Mouse (Mus musculus): ENCODE results near the gene AL607142.1. TPM values are rescaled to one million over a fixed set of nuclear protein-coding genes. Genes with fewer than 3 reads are reported as not detected.
A peak's percentile ranks its signal among the peaks of the same experiment; 100 is the strongest.

Gene AL607142.1
- polyA plus RNA-seq, 1 experiment from 2014 or later: not detected

GRCm38 (mm10) chr4:120069582-120069980 is 4.8 kb downstream of the AL607142.1 start:
- Histone ChIP-seq H3K4me2 (no peak overlapping the region), H3K27ac (peak overlapping the region; percentile 80), H3K4me3 (no peak overlapping the region), H3K4me1 (replicated peaks) (peaks cover 25% of the 10 kb centered on the region), H3K9me3 (replicated peaks) (no peaks in the 10 kb centered on the region), H3K36me3 (no peaks in the 10 kb centered on the region), H3K9ac (no peak overlapping the region), H3K27me3 (no peaks in the 10 kb centered on the region)
- ATAC-seq (replicated peaks; ENCODE audit: insufficient number of reproducible peaks, insufficient read depth, low FRiP score, low read depth): no peak
- WGBS: 61% methylated on average over 3 of the region's 3 CpGs

DNA sequence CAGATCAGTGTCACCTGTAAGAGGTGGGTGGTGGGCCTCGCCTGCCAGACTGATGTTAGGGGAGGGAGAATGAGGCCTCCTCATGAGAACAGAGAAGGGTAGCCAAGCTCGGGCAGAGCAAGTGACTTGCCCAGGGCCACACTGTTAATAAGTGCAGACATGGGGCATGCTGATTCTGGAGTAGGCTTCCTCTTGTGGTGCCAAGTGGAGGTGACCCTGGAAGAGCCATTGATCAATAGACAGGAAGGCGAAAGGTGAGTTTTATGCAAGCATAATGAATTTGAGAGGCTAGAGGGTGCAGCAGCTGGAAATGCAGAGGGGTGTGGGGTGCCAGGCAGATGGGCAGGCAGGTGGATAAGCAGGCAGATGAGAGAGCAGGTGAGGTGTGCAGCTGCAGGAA is 6.6 kb downstream of the AL607142.1 start:
- Histone ChIP-seq H3K9me3 (replicated peaks) (no peaks in the 10 kb centered on the region), H3K9ac (no peak overlapping the region), H3K4me1 (replicated peaks) (peaks cover 35% of the 10 kb centered on the region), H3K36me3 (no peaks in the 10 kb centered on the region), H3K4me3 (no peak overlapping the region), H3K27me3 (no peaks in the 10 kb centered on the region), H3K4me2 (no peak overlapping the region), H3K27ac (no peak overlapping the region)
- 70% methylated on average over 3 of the region's 3 CpGs for WGBS
- ATAC-seq (replicated peaks; ENCODE audit: insufficient number of reproducible peaks, insufficient read depth, low FRiP score, low read depth): no peak

DNA sequence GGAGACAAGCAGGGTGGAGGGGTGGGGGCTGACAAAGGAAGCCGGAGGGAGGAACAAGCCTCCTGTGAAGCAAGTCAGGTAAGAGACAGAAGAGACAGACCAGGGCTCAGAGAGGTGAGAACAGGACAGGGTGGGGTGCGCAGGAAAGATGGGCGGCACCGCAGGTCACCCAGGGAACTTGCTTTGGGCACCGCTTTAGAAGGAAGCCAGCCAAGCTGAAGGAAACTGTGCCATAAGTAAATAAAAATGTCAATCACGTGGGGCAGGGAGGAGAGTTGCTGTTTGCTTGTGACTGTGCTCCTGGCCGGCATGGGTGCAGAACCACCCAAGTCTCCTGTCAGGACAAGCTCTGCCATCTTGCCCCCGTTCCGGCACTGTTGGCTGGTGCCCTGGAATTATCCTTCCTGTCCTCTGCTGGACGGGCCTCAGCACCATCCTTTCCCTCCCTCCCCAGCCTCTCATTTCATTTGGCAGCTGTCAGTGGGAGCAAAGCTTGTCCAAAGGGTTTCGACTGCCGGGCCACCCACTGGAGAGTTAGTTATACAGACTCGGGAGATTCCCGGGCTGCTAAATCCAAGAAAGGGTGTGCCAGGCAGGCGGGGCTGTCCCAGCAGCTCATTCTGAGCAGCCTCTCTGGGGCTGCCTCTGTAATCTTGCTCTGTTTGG is 7.2 kb downstream of the AL607142.1 start:
- Histone ChIP-seq H3K36me3 (no peaks in the 10 kb centered on the region), H3K4me3 (no peak overlapping the region), H3K27me3 (no peaks in the 10 kb centered on the region), H3K4me1 (replicated peaks) (peaks cover 35% of the 10 kb centered on the region), H3K4me2 (no peak overlapping the region), H3K9ac (no peak overlapping the region), H3K27ac (no peak overlapping the region), H3K9me3 (replicated peaks) (no peaks in the 10 kb centered on the region)
- no peak for ATAC-seq (replicated peaks; ENCODE audit: insufficient number of reproducible peaks, insufficient read depth, low FRiP score, low read depth)
- WGBS: 66% methylated on average over 15 of the region's 15 CpGs

DNA sequence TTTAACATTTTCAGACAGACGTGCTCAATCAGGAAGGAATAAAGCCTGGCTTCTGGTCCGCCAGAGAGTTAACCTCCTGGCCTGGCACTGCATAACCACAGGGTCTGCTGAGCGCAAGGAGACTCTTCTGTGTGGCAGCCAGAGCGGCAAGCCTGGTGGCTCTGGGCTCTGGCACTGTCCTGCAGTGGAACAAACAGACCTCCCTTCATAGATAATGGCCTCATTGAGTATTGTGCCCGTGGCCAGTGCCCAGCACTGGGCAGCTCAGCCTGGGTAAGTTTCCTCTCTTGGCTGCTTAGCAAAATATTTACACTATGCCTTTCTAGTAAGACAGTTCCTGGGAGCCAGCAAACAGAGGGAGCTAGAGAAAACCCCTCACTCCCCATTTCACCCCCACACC is 9.3 kb downstream of the AL607142.1 start:
- Histone ChIP-seq H3K9me3 (replicated peaks) (no peaks in the 10 kb centered on the region), H3K36me3 (no peaks in the 10 kb centered on the region), H3K4me3 (no peak overlapping the region), H3K9ac (no peak overlapping the region), H3K4me1 (replicated peaks) (peaks cover 32% of the 10 kb centered on the region), H3K4me2 (no peak overlapping the region), H3K27ac (no peak overlapping the region; the same call in 1 of the 2 replicates), H3K27me3 (no peaks in the 10 kb centered on the region)
- ATAC-seq (replicated peaks; ENCODE audit: insufficient number of reproducible peaks, insufficient read depth, low FRiP score, low read depth): no peak
- WGBS: 69% methylated on average over 5 of the region's 5 CpGs

DNA sequence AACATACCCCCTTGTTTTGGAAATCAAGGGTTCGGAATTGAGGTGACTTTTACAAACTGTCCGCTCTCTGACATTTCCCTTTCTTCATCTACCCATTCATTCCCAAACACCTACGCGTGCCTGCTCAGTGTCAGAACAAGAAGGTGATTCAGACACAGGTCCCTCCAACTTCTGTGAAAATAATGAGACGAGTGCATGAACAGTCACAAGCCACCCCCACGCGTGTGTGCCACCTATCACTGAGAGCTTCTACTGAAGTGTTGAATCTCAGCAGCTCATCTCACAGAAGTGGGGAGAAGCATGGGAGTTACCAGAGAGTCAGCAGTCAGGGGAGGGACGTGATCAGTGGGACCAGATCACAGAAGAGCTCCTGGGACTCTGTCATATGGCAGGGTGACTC is 12.5 kb downstream of the AL607142.1 start:
- no peak overlapping the region for H3K4me3 ChIP-seq
- H3K27me3 ChIP-seq: no peaks in the 10 kb centered on the region
- H3K4me2 ChIP-seq: no peak overlapping the region
- H3K4me1 ChIP-seq (replicated peaks): peaks cover 15% of the 10 kb centered on the region
- ATAC-seq (replicated peaks; ENCODE audit: insufficient number of reproducible peaks, insufficient read depth, low FRiP score, low read depth): no peak
- H3K27ac ChIP-seq: no peak overlapping the region
- WGBS: 83% methylated on average over 8 of the region's 8 CpGs
- H3K36me3 ChIP-seq: no peaks in the 10 kb centered on the region
- H3K9ac ChIP-seq: no peak overlapping the region
- no peaks in the 10 kb centered on the region for H3K9me3 ChIP-seq (replicated peaks)

DNA sequence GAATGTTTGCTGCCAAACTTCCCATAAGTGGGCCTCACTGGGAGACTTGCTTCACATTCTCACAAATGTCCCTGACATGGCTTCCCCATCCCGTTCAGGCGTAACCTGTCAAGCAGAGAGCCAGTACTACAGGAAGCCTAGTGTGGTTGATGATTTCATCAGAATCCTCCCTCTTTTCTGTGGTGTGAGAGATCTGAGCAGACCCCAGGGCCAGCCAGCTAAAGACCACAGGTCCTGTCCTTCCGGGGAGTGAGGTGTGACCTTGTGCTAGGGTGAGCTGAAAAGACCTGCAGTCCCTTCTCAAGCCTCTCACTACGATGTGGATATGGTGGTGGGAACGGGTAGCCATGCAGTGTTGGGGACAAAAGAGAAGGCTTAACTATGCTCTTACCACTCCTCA is 17.7 kb downstream of the AL607142.1 start:
- Histone ChIP-seq H3K9me3 (replicated peaks) (no peaks in the 10 kb centered on the region), H3K4me3 (no peak overlapping the region), H3K36me3 (no peaks in the 10 kb centered on the region), H3K27ac (no peak overlapping the region), H3K9ac (no peak overlapping the region), H3K4me2 (no peak overlapping the region), H3K27me3 (no peaks in the 10 kb centered on the region), H3K4me1 (replicated peaks) (0 out of 2 replicates have a peak, but pooled peaks cover 3% of the 10 kb centered on the region)
- ATAC-seq (replicated peaks; ENCODE audit: insufficient number of reproducible peaks, insufficient read depth, low FRiP score, low read depth): no peak
- 71% methylated on average over 5 of the region's 5 CpGs for WGBS

GRCm38 (mm10) chr4:120083700-120084099 is 18.9 kb downstream of the AL607142.1 start:
- whole genome bisulfite sequencing: 61% methylated on average over 3 of the region's 3 CpGs
- H3K4me2 ChIP-seq: no peak overlapping the region
- no peaks in the 10 kb centered on the region for H3K27me3 ChIP-seq
- H3K9me3 ChIP-seq (replicated peaks): no peaks in the 10 kb centered on the region
- 0 out of 2 replicates have a peak, but pooled peaks cover 3% of the 10 kb centered on the region for H3K4me1 ChIP-seq (replicated peaks)
- H3K9ac ChIP-seq: no peak overlapping the region
- ATAC-seq (replicated peaks; ENCODE audit: insufficient number of reproducible peaks, insufficient read depth, low FRiP score, low read depth): no peak
- no peak overlapping the region for H3K4me3 ChIP-seq
- H3K36me3 ChIP-seq: no peaks in the 10 kb centered on the region
- H3K27ac ChIP-seq: no peak overlapping the region

DNA sequence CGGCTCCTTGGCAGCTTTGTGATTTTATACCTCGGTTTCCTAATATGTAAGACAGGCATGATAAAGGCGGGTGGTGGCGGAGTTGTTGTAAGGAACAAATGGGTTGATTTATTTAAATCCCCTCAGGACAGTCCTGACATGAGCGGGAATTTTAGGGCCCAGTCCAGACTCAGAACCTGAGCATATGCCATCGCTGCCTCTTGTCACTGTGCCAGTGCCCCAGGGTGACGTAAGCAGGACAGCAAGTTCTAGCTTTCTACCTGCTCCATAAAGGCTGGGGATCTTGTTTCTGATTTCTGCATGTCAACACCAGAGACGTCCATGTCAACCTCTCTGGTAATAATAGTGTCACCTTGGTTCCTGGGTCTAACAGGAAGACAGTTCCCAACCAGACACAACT is 24.7 kb downstream of the AL607142.1 start:
- Histone ChIP-seq H3K9me3 (replicated peaks) (no peaks in the 10 kb centered on the region), H3K9ac (no peak overlapping the region), H3K4me1 (replicated peaks) (peaks cover 18% of the 10 kb centered on the region), H3K27ac (no peak overlapping the region), H3K4me3 (no peak overlapping the region), H3K36me3 (no peaks in the 10 kb centered on the region), H3K27me3 (no peaks in the 10 kb centered on the region), H3K4me2 (no peak overlapping the region)
- 81% methylated on average over 8 of the region's 8 CpGs for WGBS
- no peak for ATAC-seq (replicated peaks; ENCODE audit: insufficient number of reproducible peaks, insufficient read depth, low FRiP score, low read depth)

- WGBS: 67% methylated on average over 1 of the region's 1 CpGs
- no peaks in the 10 kb centered on the region for H3K36me3 ChIP-seq
- H3K4me2 ChIP-seq: no peak overlapping the region
- no peak overlapping the region for H3K9ac ChIP-seq
- H3K4me1 ChIP-seq (replicated peaks): peaks cover 18% of the 10 kb centered on the region
- no peaks in the 10 kb centered on the region for H3K9me3 ChIP-seq (replicated peaks)
- no peaks in the 10 kb centered on the region for H3K27me3 ChIP-seq
- no peak overlapping the region for H3K4me3 ChIP-seq
- ATAC-seq (replicated peaks; ENCODE audit: insufficient number of reproducible peaks, insufficient read depth, low FRiP score, low read depth): no peak; the same call in 1 of the 2 replicates
- H3K27ac ChIP-seq: peak overlapping the region; percentile 57; the same call in 1 of the 2 replicates
Measured at GRCm38 (mm10) chr4:120091997-120092783, 27.4 kb downstream of the AL607142.1 start.

DNA sequence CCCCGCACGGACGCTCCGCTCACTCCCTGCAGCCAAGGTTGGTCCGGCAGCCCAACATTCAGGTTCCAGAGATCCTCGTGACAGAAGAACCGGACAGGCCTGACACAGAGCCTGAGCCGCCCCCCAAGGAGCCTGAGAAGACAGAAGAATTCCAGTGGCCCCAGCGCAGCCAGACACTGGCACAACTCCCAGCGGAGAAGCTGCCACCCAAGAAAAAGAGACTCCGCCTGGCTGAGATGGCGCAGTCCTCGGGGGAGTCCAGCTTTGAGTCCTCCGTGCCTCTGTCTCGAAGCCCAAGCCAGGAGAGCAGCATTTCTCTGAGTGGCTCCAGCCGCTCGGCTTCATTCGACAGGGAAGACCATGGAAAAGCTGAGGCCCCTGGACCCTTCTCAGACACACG is 32.1 kb downstream of the AL607142.1 start:
- Histone ChIP-seq H3K9me3 (replicated peaks) (0 out of 2 replicates have a peak, but pooled peaks cover 7% of the 10 kb centered on the region), H3K27ac (no peak overlapping the region), H3K27me3 (no peaks in the 10 kb centered on the region), H3K4me2 (no peak overlapping the region), H3K4me3 (no peak overlapping the region), H3K4me1 (replicated peaks) (peaks cover 8% of the 10 kb centered on the region), H3K36me3 (no peaks in the 10 kb centered on the region), H3K9ac (no peak overlapping the region)
- no peak for ATAC-seq (replicated peaks; ENCODE audit: insufficient number of reproducible peaks, insufficient read depth, low FRiP score, low read depth)
- 80% methylated on average over 19 of the region's 19 CpGs for WGBS

DNA sequence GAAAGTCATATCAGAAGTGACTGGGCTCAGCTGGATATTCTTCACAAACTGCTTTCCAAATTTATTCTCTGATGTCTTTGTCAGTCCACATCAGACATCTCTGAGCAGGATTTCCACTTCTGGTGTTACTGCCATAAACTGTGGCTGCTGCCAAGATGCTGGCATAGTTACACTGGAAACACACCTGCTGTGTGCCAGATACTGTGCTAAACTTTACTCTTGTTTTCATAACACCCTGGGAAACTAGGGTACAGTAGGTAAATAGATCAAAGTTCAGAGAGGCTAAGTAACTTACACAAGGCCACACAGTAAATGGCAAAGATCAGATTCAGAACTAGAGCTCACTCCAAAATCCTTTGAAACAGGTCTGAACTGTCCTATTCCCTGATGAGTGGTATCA is 36.4 kb downstream of the AL607142.1 start:
- Histone ChIP-seq H3K27me3 (no peaks in the 10 kb centered on the region), H3K4me1 (replicated peaks) (no peaks in the 10 kb centered on the region), H3K27ac (no peak overlapping the region), H3K9me3 (replicated peaks) (0 out of 2 replicates have a peak, but pooled peaks cover 7% of the 10 kb centered on the region), H3K4me2 (no peak overlapping the region), H3K36me3 (no peaks in the 10 kb centered on the region), H3K4me3 (no peak overlapping the region), H3K9ac (no peak overlapping the region)
- ATAC-seq (replicated peaks; ENCODE audit: insufficient number of reproducible peaks, insufficient read depth, low FRiP score, low read depth): no peak

DNA sequence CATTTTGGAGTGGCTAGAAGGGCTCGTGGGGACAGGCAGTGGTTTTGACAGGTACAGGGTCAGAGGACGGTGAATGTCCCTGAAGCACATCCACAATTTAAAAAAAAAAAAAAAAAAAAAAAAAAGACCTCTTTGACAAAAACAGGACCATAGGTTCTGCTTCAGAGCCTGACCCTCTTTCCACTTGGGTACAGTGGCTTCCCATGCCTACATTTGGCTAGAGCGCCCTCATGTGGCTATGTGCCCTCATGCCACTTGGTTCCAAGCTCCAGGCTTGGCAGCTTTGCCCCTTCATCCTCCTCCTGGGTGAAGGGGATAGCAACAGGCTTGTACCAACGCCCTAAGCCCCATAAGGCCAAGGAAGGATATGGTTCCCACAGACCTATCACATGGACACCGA is 39.8 kb downstream of the AL607142.1 start:
- Histone ChIP-seq H3K36me3 (no peaks in the 10 kb centered on the region), H3K27me3 (no peaks in the 10 kb centered on the region), H3K9me3 (replicated peaks) (no peaks in the 10 kb centered on the region), H3K27ac (no peak overlapping the region), H3K4me2 (no peak overlapping the region), H3K9ac (no peak overlapping the region), H3K4me3 (no peak overlapping the region), H3K4me1 (replicated peaks) (no peaks in the 10 kb centered on the region)
- 46% methylated on average over 5 of the region's 5 CpGs for WGBS
- ATAC-seq (replicated peaks; ENCODE audit: insufficient number of reproducible peaks, insufficient read depth, low FRiP score, low read depth): no peak

Measured in heart, embryonic 15.5 days (tissue).